Mouse (Mus musculus) G1E (cell line): Measurements from ENCODE around the gene Zfp628. TPM values are rescaled to one million over a fixed set of nuclear protein-coding genes. Genes with fewer than 3 reads are reported as not detected.

Experiments
- ATAC-seq: 2 replicates; pipeline ENCODE4 v1.8.0; 2016; ENCODE audit warnings: mild to moderate bottlenecking; ENCODE audit not compliant: insufficient number of reproducible peaks, poor library complexity, low FRiP score, severe bottlenecking; ENCODE audit errors: extremely low read depth
- DNase-seq: peaks from one replicate; pipeline ENCODE4 v3.0.0; 2012; ENCODE audit warnings: low spot score
- H3K27me3 ChIP-seq: 2 replicates; pipeline ENCODE4 v1.6.1; 2012; ENCODE audit warnings: mild to moderate bottlenecking, low read length, inconsistent platforms; ENCODE audit not compliant: insufficient read depth
- H3K36me3 ChIP-seq: replicated peaks from 2 replicates; pipeline ENCODE3; 2012; ENCODE audit warnings: mild to moderate bottlenecking, inconsistent platforms
- H3K4me1 ChIP-seq: 2 replicates; pipeline ENCODE4 v1.6.1; 2012; ENCODE audit warnings: low read depth, low read length, inconsistent platforms, mixed read lengths; ENCODE audit not compliant: insufficient read depth
- H3K4me3 ChIP-seq: 2 replicates; pipeline ENCODE4 v1.5.1; 2012; ENCODE audit warnings: low read depth, mild to moderate bottlenecking, inconsistent platforms, low read length, moderate library complexity, mixed read lengths
- H3K9me3 ChIP-seq: replicated peaks from 2 replicates; pipeline ENCODE4 v1.6.1; 2012; ENCODE audit warnings: inconsistent platforms
- CTCF ChIP-seq: IDR thresholded peaks from 2 replicates; pipeline ENCODE4 v1.5.1; 2012; ENCODE audit warnings: low read depth, low read length, inconsistent platforms, mixed read lengths
- GATA1 ChIP-seq: IDR thresholded peaks from 2 replicates; pipeline ENCODE4 v1.6.1; 2012; ENCODE audit warnings: borderline replicate concordance, low read length, inconsistent platforms, mixed read lengths
- GATA2 ChIP-seq: IDR thresholded peaks from 2 replicates; pipeline ENCODE4 v1.6.1; 2012; ENCODE audit warnings: low read depth, low read length, inconsistent platforms, borderline replicate concordance
- POLR2AphosphoS5 ChIP-seq: IDR thresholded peaks from 2 replicates; pipeline ENCODE4 v1.6.1; 2012; ENCODE audit warnings: low read depth, low read length, inconsistent platforms; ENCODE audit not compliant: insufficient replicate concordance
- TAL1 ChIP-seq: conservative IDR thresholded peaks from 2 replicates; pipeline ENCODE4 v1.6.1; 2012; ENCODE audit warnings: low read depth, low read length, inconsistent platforms, mixed read lengths
- polyA plus RNA-seq: library from polyadenylated mRNA; stranded (reverse); fragments of >175 nt; gene quantifications from 2 replicates; pipeline ENCODE4 v1.2.3, GENCODE M21; 2012
- total RNA-seq, 2 experiments: library from RNA; stranded (forward) in 1 of 2; stranded (reverse) in 1 of 2; fragments of 200-1000 nt in 1 of 2; fragments of >200 nt in 1 of 2; fragmentation: Nextera tagmentation in 1 of 2; gene quantifications; 2 replicates each; pipeline ENCODE4 v1.2.3; 2014 to 2017

Zfp628 gene
- total and polyA plus RNA-seq, 3 experiments, result 1.6 to 35.7 (median 13.9) TPM

DNA sequence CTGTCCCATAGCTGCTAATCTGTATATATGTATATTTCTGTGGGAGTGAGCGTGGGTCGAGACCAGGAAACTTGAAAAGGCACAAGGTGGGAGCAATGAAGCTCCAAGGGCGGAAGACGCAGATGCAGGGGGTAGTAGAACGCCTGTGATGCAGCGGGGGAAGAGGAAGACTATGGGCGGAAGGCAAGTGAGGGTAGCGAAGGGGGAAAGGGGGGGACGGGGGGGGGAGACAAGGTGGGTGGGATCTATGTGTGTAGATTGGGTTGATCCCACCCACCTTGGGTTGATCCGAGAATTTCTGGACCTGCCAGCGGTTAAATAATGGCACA, 14.5 kb upstream of the Zfp628 start:
- Histone ChIP-seq H3K4me3 (no peak overlapping the region), H3K27me3 (peaks cover 3% of the 10 kb centered on the region; the same call in 1 of the 2 replicates), H3K4me1 (no peaks in the 10 kb centered on the region), H3K9me3 (peaks cover 4% of the 10 kb centered on the region), H3K36me3 (peaks cover 7% of the 10 kb centered on the region)
- DNase-seq, result no peak
- TF ChIP-seq CTCF (no peak), POLR2AphosphoS5 (no peak)
- ATAC-seq, result no peak

DNA sequence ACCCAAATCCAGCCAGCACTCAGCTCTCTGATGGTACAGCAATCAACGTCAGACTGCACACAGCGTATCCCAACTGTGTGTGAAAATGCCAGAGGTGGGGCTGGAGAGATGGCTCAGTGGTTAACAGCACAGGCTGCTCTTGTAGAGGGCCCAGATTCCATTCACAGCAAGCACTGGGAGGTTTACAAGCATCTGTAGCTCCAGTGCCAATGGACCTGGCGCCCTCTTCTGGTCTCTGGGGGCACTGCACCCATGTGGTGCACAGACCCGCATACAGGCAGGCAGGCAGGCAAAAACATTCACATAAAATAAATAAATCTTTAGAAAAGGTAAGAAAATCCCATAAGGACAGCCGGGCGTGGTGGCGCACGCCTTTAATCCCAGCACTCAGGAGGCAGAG, 13.8 kb upstream of the Zfp628 start:
- no peaks in the 10 kb centered on the region for H3K4me1 ChIP-seq
- DNase-seq (no peak), ATAC-seq (no peak)
- H3K36me3 ChIP-seq, result peaks cover 2% of the 10 kb centered on the region
- H3K27me3 ChIP-seq, result peaks cover 6% of the 10 kb centered on the region
- peaks cover 4% of the 10 kb centered on the region for H3K9me3 ChIP-seq
- no peak overlapping the region for H3K4me3 ChIP-seq
- no peak for TF ChIP-seq GATA2
- TF ChIP-seq CTCF, result peak; percentile 64

DNA sequence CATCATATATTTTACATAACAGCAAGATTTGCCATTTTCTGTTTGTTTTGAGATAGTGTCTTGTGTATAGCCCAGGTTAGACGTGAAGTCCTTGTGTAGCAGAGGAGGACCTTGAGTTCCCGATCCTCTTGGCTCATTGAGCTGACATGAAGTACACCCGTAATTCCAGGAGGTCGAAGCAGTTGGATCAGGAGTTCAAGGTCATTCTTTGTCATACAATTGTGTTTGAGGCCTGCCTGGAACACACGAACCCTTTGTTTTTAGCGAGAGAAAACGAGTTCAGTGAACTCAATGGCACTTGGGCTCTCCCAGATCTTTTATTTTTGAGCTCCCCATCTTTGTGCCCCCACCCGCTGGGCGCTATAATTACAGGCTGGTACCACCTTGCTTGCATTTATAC, 12.6 kb upstream of the Zfp628 start:
- no peak for TF ChIP-seq POLR2AphosphoS5
- TF ChIP-seq TAL1, result no peak
- no peak for TF ChIP-seq GATA1
- no peak for TF ChIP-seq CTCF
- no peak for TF ChIP-seq GATA2
- ATAC-seq, result no peak
- peaks cover 4% of the 10 kb centered on the region for H3K9me3 ChIP-seq
- H3K4me1 ChIP-seq, result no peaks in the 10 kb centered on the region
- no peaks in the 10 kb centered on the region for H3K36me3 ChIP-seq
- DNase-seq, result no peak
- H3K4me3 ChIP-seq, result no peak overlapping the region
- peaks cover 16% of the 10 kb centered on the region for H3K27me3 ChIP-seq

DNA sequence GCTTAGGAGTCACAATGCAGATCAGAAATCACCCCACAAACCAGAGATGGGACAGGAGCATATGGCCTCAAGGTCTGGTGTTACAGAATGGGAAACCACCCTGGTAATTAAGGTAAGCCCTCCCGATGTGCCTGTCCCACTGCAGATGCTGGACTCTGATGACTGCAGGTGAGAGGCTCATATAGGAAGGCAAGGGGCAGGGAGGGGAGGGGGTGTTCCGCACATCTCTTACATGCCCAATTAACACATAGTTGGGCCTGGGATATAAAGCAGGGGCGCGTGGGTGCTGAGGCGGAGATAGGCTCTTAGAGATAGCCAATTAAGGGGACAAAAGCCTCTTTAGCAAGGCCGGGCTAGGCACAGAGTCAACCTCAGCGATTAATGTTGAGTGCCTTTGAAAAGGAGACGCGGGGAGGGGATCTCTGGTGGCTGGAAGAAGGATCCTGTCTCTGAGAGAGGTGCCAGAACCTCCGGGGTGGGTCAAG, 8.5 kb upstream of the Zfp628 start, which contains the start of gene Gm36210:
TSS of gene Gm36210 (minus strand) at position 51 of the 485 bp plus-strand sequence.
- Histone ChIP-seq H3K9me3 (no peaks in the 10 kb centered on the region), H3K36me3 (no peaks in the 10 kb centered on the region), H3K4me1 (peaks cover 2% of the 10 kb centered on the region; the same call in 1 of the 2 replicates), H3K4me3 (no peak within 1 kb of the TSS), H3K27me3 (peaks cover 35% of the 10 kb centered on the region)
- no peak for DNase-seq
- ATAC-seq, result no peak
- TF ChIP-seq CTCF (no peak), POLR2AphosphoS5 (no peak), GATA1 (no peak), GATA2 (no peak), TAL1 (no peak)

DNA sequence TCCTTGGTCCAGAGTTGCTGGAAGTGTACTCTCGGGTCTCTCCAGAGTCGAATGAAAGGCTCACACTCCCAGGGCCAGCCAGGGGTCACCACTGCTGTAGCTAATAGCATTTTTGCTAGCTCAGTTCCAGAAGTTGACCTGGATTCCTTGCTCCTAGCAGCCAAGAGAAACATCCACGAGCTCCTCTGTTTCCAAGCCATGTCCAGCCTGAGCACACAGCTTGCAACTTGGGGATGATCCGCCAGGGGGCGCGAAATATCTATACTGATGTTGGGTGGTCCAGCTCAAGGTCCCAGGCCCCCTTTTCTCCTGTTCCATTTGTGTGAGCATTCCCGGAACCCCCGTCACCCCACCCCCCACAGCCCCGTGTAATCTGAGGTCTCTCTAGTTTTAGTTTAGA, 3.5 kb upstream of the Zfp628 start:
- no peaks in the 10 kb centered on the region for H3K9me3 ChIP-seq
- H3K4me3 ChIP-seq, result no peak overlapping the region
- peaks cover 28% of the 10 kb centered on the region for H3K27me3 ChIP-seq
- TF ChIP-seq TAL1 (no peak), CTCF (0 out of 2 replicates have a peak, but pooled peaks have one; percentile 22)
- no peak for ATAC-seq
- DNase-seq, result no peak
- peaks cover 5% of the 10 kb centered on the region for H3K36me3 ChIP-seq
- H3K4me1 ChIP-seq, result peaks cover 23% of the 10 kb centered on the region

DNA sequence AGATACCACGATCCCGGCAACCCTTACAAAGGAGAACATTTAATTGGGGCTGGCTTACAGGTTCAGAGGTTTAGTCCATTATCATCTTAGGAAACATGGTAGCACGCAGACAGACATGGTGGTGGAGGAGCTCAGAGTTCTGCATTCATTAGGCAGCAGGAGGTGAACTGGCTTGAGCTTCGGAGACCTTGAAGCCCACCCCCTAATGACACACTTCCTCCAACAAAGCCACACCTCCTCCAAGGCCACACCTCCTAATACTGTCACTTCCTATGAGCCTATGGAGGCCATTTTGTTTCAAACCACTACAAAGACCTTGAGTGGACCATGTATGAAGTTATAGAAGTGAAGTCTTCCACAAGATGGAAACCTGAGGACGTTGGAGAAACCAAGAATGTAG, 2.8 kb upstream of the Zfp628 start:
- H3K36me3 ChIP-seq, result peaks cover 12% of the 10 kb centered on the region
- TF ChIP-seq GATA2, result no peak
- ATAC-seq, result no peak
- no peak for DNase-seq
- no peak overlapping the region for H3K4me3 ChIP-seq
- peaks cover 30% of the 10 kb centered on the region for H3K4me1 ChIP-seq
- H3K9me3 ChIP-seq, result no peaks in the 10 kb centered on the region
- peaks cover 21% of the 10 kb centered on the region for H3K27me3 ChIP-seq

DNA sequence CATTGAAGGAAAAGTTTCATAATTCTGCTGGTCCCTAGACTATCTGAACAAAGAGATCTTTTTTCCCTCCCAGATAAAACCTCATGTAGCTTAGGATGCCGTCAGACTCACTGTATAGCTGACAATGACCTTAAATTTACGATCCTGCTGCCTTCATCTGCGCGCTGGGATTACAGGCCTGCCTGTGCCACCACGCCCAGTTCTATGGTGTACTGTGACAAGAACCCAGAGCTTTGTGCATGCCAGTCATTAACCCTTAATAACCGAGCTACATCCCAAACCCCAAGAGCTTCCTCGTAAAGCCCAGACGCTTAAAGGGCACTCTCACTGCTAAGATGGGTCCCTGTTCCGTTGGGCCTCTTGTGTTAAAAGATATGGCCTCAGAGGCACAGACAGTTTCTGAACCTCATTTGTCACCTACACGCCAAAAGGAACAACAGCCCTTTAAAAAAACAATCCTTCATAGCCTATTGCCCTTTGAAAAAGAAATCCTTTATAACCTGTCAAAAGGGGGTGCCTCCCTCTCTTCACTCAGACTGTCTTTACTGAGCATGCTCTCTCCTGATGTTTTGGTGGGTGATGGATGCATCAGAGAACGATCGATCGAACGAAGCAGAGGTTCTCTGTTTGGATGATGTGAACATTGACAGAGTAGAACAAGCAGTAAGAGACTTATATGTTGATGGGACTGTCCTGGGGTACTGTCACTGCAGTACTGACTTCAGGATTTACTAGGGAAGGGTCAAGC, 826 bp downstream of the Zfp628 start:
- no peak for TF ChIP-seq CTCF
- no peak for TF ChIP-seq TAL1
- no peak for TF ChIP-seq GATA2
- TF ChIP-seq POLR2AphosphoS5, result no peak
- TF ChIP-seq GATA1, result no peak
- ATAC-seq, result peak; percentile 35
- peaks cover 6% of the 10 kb centered on the region; the same call in 1 of the 2 replicates for H3K9me3 ChIP-seq
- DNase-seq, result no peak
- H3K4me1 ChIP-seq, result peaks cover 44% of the 10 kb centered on the region
- H3K36me3 ChIP-seq, result peaks cover 48% of the 10 kb centered on the region
- peak overlapping the region; percentile 74 for H3K4me3 ChIP-seq
- no peaks in the 10 kb centered on the region; the same call in 1 of the 2 replicates for H3K27me3 ChIP-seq
